Mouse (Mus musculus): ENCODE data around the gene Spata32.
A peak's percentile ranks its signal among the peaks of the same experiment; 100 is the strongest.
"Not testable (repeated sequence)": the region's sequence is repeated elsewhere in the genome, so short reads cannot be mapped to it uniquely, and the experiment has no call there.

The Spata32 gene

DNA sequence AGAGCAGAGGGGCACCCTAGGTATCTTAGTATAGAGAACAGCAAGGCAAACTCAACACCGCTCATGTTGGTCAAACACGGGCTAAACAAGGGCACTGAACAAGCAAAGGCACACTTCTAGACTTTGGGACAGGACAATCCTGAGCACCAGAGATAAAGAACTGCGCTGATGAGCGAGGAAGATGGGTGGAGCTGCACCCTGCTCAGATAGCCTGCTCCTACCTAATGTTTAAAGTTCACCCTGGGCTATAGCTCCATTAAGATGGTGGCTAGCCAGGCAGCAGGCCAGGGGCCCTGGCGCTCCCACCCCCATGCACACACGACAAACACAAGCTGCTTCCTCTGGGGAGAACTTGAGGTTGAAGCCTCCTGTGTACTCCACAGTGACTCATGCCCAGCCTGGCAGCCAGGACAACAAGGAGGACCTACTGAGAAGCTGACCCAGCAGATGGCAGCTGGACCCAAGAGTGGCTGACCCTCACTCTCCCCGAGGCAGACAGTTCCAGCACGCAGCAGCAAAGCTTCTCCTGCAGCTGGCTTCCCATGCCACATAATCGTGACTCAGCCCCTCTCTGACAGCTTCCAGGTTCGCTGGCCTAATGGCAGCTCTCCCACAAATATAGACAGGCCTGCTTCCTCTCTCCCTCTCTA lies 28.0 kb upstream of the Spata32 start:
- DNase-seq (ENCODE audit: low spot score in 2 of 2) = peak; percentile 60 to 71

GRCm38 (mm10) chr11:103244856-103245255 lies 26.6 kb upstream of the Spata32 start:
- no peak for DNase-seq (ENCODE audit: low spot score in 2 of 2)

GRCm38 (mm10) chr11:103240740-103241139 lies 22.5 kb upstream of the Spata32 start:
- no peak for DNase-seq (ENCODE audit: low spot score in 2 of 2)

DNA sequence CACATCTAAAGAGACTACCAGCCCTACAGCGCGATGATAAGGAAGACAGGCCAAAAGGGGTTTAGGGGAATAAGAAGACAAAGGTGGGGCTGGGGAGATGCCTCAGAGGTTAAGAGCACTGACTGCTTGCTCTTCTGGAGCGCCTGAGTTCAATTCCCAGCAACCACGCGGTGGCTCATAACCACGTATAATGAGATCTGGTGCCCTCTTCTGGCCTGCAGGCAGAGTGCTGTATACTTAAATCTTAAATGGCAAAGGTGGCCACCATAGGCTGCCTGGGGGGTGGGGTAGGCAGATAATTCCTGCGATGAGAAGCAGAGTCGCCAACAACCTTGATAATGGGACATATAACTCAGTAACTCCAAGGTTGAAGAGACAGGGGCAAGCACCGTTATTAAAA lies 19.5 kb upstream of the Spata32 start:
- no peak for DNase-seq (ENCODE audit: low spot score in 2 of 2)

GRCm38 (mm10) chr11:103236903-103237302 lies 18.7 kb upstream of the Spata32 start:
- DNase-seq (ENCODE audit: low spot score in 2 of 2) = no peak

DNA sequence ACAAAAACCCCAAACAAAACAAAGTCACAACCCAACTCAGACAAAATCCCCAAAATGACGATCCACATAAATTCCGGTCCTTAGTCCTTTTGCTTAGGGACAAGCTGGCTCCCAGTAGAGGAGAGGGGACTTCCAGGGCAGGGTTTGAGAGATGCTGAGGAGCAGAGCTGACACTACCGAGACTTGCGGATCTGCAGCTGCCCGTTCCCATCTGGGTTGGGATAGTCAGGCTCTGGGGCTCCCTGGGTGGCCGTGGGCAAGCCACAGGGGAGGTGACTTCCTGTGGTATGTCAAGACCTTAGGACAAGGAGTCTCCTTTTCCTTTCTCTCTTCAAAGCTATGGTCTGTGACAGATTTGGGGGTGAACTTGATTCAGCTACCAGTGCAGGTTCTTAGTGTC lies 18.2 kb upstream of the Spata32 start:
- no peak for DNase-seq (ENCODE audit: low spot score in 2 of 2)

DNA sequence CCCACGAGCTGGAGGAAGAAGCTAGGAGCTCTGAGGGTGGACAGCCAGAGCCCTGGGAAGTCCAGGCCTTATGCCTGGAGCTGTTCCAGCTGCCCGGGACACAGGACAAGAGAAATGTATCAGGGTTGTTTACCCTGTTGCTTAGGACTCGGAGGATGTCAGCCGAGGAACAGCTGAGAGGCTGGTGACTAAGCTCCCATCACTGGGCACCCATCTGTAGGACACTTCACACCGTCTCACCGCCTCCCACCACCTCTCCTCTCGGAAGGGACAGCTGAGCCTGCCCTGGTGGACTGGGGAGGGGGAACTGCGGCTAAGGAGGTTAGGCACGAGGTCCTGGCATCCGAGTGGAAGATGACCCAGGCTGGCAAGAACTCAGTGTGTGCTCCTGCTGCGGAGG lies 17.5 kb upstream of the Spata32 start:
- no peak for DNase-seq (ENCODE audit: low spot score in 2 of 2)

DNA sequence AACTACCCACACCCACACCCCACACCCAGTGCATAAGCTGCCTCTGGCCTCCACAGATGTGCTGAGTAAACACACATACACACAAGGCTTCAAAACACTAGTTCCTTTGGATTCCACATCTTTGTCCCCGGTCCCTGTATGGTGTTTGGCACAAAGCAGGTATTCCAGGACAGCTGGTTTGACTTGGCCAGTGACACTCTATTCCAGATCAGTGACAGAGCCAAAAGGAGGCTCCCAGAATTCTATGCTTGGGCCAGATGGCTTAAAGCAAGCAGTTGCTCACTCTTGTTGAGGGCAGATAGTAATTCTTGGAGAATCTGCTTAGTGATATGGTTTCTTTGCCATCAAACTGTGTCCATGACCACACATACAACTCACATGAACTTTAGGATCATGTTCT lies 16.2 kb upstream of the Spata32 start:
- DNase-seq (ENCODE audit: low spot score in 2 of 2) = no peak

- peak; percentile 84 to 87 for DNase-seq (ENCODE audit: low spot score in 2 of 2)
Observed at GRCm38 (mm10) chr11:103232966-103233365, 14.7 kb upstream of the Spata32 start.

DNA sequence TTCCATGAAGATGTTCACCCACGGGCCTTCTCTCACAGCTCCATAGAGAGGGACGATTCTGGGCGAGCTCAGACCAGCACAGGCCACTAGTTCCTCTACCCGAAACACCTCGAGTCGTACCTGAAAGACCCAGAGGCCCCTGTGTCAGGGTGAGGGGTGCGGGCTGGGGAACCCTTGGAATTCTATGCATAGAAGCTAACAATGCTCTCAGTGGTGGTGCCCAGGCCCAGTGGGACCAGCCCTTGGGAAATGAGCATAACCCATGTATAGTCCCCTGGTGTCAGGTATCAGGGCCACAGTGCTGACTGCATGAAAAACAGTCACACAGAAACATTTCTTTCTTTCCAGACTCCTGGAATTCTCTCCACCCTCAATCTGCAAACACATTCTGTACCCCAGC lies 13.1 kb upstream of the Spata32 start:
- DNase-seq (ENCODE audit: low spot score in 2 of 2) = no peak

GRCm38 (mm10) chr11:103230626-103231025 lies 12.4 kb upstream of the Spata32 start:
- no peak for DNase-seq (ENCODE audit: low spot score in 2 of 2)

DNA sequence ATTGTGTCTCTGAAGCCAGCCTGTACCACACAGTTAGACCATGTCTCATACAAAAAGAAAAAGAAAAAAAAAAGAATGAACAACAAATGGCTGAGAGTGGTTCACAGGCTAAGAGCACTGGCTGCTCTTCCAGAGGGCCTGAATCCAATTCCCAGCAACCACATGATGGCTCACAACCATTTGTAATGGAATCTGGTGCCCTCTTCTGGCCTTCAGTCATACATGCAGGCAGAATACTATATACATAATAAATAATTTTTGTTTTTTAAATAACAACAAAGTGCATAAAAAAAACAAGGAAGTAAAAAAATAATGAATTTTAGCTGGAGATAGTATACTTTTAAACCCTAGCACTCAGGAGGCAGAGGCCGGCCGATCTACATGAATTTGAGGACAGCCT lies 11.4 kb upstream of the Spata32 start:
- DNase-seq (ENCODE audit: low spot score in 2 of 2) = no peak

- DNase-seq (ENCODE audit: low spot score in 2 of 2) = no peak
Observed at GRCm38 (mm10) chr11:103223951-103224456, 5.8 kb upstream of the Spata32 start.

DNA sequence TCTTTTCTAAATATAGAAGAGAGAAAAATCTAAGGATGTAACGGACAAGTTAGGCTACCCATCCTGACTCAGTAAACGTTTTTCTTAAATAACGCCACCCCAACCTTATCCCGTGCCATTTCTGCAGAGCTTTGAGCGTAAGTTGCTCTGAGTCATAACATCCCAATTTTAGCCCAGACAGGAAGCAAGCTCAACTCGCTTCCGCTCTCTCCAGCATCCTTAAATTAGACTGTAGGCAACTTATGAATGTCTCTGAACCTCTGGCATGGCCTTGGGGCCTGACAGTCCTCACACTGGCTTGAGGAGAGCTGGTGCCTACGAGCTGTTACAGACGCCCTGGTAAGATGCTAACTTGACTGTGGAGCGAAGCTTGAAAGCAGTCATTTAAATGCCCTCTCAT lies 5.2 kb upstream of the Spata32 start:
- peak in 1 of 2 experiments; percentile 53 for DNase-seq (ENCODE audit: low spot score in 2 of 2)

DNA sequence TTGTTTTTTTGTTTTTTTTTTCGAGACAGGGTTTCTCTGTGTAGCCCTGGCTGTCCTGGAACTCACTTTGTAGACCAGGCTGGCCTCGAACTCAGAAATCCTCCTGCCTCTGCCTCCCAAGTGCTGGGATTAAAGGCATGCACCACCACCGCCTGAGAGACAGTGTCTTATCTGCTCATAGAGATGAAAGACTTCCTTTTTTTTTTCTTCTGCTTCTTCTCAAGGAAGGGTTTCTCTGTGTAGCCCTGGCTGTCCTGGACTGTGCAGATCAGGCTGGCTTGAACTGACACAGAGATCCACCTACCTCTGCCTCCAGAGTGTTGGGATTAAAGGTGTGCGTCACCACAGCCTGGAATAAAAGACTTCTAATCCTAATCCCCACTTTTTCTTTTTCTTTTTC lies 4.5 kb upstream of the Spata32 start:
- DNase-seq (ENCODE audit: low spot score in 2 of 2) = not testable (repeated sequence)

DNA sequence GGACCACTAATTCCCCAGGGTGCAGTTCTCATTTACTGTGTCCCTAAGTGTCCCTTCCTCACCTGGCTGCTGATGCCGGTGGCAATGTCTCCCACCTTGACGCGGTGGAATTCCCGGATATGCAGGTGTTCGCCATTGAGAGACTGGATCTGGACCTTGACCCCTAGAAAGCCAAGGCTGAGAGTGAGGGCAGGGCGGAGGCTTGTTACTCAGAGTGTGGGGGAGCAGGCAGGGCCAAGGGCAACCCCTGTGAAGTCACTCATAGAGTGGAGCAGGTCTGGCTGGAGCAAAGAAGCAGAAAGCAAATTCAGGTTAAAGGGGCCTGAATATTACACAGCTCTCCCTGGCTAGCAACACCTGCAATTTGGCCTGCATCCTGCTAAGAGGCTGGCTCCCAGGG lies 3.2 kb upstream of the Spata32 start:
- DNase-seq (ENCODE audit: low spot score in 2 of 2) = no peak

DNA sequence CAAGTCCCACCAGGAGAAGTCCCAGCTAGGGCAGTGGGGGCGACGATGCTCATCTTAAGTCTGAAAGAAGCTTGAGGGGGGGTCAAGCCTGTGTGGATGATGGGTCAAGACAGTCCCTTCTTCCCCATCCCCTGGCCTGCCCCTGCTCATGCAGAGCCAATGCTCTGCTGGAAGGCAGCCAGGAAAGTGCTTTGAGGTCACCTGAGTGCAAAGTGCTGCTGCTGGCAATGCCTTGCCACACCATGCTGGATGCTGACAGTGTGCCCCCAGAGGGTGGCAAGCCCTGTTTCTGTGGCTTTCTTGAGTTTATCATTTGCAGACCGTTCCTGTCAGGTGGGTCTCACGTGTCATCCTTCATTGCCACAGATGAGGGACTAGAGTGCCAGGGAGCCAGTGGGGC lies 1.8 kb upstream of the Spata32 start:
- DNase-seq (ENCODE audit: low spot score in 2 of 2) = no peak

DNA sequence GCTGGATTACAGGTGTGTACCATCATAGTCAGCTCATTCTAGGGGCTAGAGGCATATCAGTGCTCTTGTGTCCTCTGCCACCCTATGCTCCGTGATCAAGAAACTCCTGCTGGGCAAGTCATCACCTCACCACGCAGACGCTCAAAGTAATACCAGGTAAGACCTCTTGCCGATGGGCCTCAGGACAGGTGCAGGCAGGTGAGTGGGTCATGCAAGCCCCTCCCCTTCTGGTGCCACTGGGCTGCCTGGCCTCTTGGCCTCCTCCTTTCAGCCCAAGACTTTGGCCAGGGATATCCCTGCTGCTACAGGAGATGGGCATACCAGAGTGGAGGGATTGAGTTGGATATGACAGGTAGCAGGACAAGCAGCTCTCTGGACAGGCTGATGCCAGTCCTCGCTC lies 1.0 kb upstream of the Spata32 start:
- DNase-seq (ENCODE audit: low spot score in 2 of 2) = no peak

DNA sequence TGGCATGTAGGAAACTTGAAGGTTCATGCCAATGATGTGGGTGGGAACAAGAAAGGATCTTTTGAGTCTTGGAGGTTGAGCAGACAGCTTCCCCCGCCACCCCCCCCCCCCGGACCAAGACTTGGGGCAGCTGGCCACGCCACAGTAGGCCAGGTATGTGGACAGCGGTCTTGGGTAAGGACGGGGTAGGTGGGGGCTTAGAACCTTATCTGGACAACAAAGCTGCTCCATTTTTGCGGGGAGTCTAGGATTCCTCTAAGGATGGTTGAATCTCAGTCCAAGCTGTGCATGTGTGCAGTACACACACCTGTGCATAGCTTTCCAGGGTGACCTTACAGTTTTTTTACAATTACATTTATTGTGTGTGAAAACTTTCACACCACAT lies 277 bp upstream of the Spata32 start:
- DNase-seq (ENCODE audit: low spot score in 2 of 2) = no peak

DNA sequence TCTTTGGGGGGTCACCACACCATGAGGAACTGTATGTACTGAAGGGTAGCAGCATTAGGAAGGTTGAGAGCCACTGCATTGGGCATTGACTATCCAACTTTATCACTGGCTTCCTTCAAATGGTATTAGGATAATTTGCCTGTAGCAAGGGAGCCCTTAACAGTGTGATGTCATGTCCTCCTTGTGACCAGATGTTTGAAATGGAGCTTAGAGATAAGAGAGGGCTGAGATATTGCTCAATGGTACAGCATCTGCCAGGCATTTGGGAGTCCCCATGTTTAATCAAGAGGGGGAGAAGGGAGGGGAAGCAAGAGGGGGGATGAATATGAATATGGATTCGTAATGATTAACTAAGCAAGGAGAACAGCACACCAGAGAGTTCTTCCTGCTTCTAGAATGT lies 2.9 kb downstream of the Spata32 start:
- DNase-seq (ENCODE audit: low spot score in 2 of 2) = no peak

GRCm38 (mm10) chr11:103213712-103214111 lies 4.5 kb downstream of the Spata32 start:
- DNase-seq (ENCODE audit: low spot score in 2 of 2) = no peak

DNA sequence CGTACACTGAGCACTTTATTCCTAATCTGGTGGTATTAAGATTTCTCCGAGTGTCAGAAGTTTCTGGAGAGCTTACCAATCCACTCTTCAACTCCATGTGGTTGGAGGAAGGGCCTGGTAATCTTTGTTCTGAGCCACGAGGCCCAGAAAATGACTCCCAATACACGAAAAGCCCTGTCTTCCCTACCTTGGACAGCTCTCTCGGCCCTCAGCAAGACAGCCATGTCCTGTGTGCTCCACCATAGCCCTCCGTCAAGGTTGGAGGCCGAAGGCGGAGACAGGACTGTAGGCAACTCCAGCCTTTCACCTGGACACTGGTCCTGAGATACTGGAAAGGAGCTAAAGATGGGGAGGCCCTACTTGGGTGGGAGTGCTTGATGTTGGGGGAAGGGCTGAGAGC lies 7.9 kb downstream of the Spata32 start:
- DNase-seq (ENCODE audit: low spot score in 2 of 2) = no peak

- DNase-seq (ENCODE audit: low spot score in 2 of 2) = no peak
Observed at GRCm38 (mm10) chr11:103208458-103208857, 9.8 kb downstream of the Spata32 start, which contains the start of gene 1700023F06Rik. Gene 1700023F06Rik, minus strand, starts transcription at chr11:103208558.

DNA sequence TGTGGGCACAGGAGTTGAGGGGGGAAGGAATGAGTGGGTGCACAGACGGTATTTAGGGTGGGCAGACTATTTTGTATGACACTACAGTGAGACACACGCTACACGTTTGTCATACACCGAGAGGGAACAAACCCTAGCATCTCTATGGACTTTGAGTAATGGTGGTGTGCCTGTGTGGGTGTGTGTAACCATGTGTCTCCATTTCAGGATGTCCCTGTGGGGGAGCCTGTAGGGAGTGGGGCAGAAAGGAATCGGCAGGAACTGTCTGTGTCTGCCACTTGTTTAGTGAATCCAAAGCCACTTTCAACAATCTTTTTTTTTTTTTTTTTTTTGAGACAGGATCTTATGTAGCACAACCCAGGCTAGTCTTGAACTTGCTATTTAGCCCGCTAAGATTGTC lies 12.0 kb downstream of the Spata32 start:
- DNase-seq (ENCODE audit: low spot score in 2 of 2) = no peak

Measured in right cerebral cortex, postnatal 10 days (tissue).